In genomic region chr12:80239445-80239844, GRCm38 (mm10) we compare ENCODE assay signal across 9 mouse cellular contexts. TPM values are rescaled to one million over a fixed set of nuclear protein-coding genes. Genes with fewer than 3 reads are reported as not detected.
A peak's percentile ranks its signal among the peaks of the same experiment; 100 is the strongest.
DNase-seq lines count a peak whose midpoint lies in the region; ATAC-seq lines count a peak whose summit lies in the region.
"Had no signal": no experiment of that assay in that cellular context is flagged by ENCODE, and none has a peak within 500 bp of the region (broad histone marks: within the 10 kb centered on the region; RNA-seq: fewer than 3 reads in every experiment).

No protein-coding gene starts in this region.

- no peak overlapping the region for H3K4me3 ChIP-seq in heart, embryonic 13.5 days
- no peak overlapping the region for H3K4me3 ChIP-seq in limb, embryonic 13.5 days

- peaks cover 79% of the 10 kb centered on the region for H3K4me1 ChIP-seq in heart, embryonic 13.5 days
- peaks cover 44% of the 10 kb centered on the region for H3K4me1 ChIP-seq in limb, embryonic 13.5 days

- 82% methylated on average over 5 of the region's 5 CpGs for WGBS in heart, embryonic 13.5 days
- WGBS in limb, embryonic 13.5 days = 79% methylated on average over 5 of the region's 5 CpGs

- no peak for ATAC-seq in heart, embryonic 13.5 days (ENCODE audit: extremely low read depth, insufficient number of reproducible peaks, low FRiP score, low TSS enrichment)
- no peak for ATAC-seq in limb, embryonic 13.5 days (ENCODE audit: low FRiP score, low read depth)

- H3K9ac ChIP-seq in heart, embryonic 13.5 days = no peak overlapping the region
- no peak overlapping the region; the same call in 1 of the 2 replicates for H3K9ac ChIP-seq in limb, embryonic 13.5 days

- H3K27me3 ChIP-seq in heart, embryonic 13.5 days (replicated peaks) = no peaks in the 10 kb centered on the region
- H3K27me3 ChIP-seq in limb, embryonic 13.5 days = no peaks in the 10 kb centered on the region

- peaks cover 23% of the 10 kb centered on the region for H3K36me3 ChIP-seq in heart, embryonic 13.5 days
- H3K36me3 ChIP-seq in limb, embryonic 13.5 days = peaks cover 25% of the 10 kb centered on the region

- H3K9me3 ChIP-seq in heart, embryonic 13.5 days = no peaks in the 10 kb centered on the region
- H3K9me3 ChIP-seq in limb, embryonic 13.5 days = peaks cover 2% of the 10 kb centered on the region; the same call in 1 of the 2 replicates

- intact Hi-C loops in heart, postnatal 36 days (cut with DNase I) = no loop called here

- DNase-seq in heart, postnatal 36 days = no peak
- DNase-seq in MN1 (ENCODE audit: low spot score) = peak; percentile 69
- DNase-seq in frontal cortex, postnatal 14 days (ENCODE audit: low spot score in 2 of 2) = peak; percentile 68 to 74
- no peak for DNase-seq in adrenal gland, postnatal 10 days
- DNase-seq in thymus, postnatal 25 days = no peak
- no peak for DNase-seq in B cell, adult 2 months
- DNase-seq: lung, postnatal 10 days had no signal

- no peak overlapping the region for H3K4me2 ChIP-seq in heart, embryonic 13.5 days
- no peak overlapping the region for H3K4me2 ChIP-seq in limb, embryonic 13.5 days (replicated peaks)

- peak overlapping the region; percentile 34 for H3K27ac ChIP-seq in heart, embryonic 13.5 days (replicated peaks)
- H3K27ac ChIP-seq in limb, embryonic 13.5 days = peak overlapping the region; percentile 15; the same call in 1 of the 2 replicates

RNA-seq across cellular contexts. Expression of gene Actn1, which starts 20.7 kb away (rescaled TPM):
- 39.5 and 40.4 TPM in 2 replicates for polyA plus RNA-seq in heart, embryonic 13.5 days (2015; fragmentation: Nextera tagmentation; extraction: Ambion mirVana)
- 10 to 100 TPM; 33.4 to 38.9 TPM for total RNA-seq in heart, postnatal 36 days (2021)
- polyA plus RNA-seq in limb, embryonic 13.5 days (2015; fragmentation: Nextera tagmentation; extraction: Ambion mirVana) = 31.7 and 35.2 TPM in 2 replicates
- 10 to 100 TPM; 49.3 to 53.7 TPM for total RNA-seq in adrenal gland, postnatal 10 days (2021)

Comparison
In these comparisons a context has a peak if more than half of its experiments do, and no peak if none do; other contexts are left out.
1. DNase-seq: peak in MN1 (single experiment) and frontal cortex, postnatal 14 days (2 of 2); none in heart, postnatal 36 days (0 of 2), adrenal gland, postnatal 10 days (single experiment), thymus, postnatal 25 days (single experiment) and B cell, adult 2 months (0 of 2).